Mouse (Mus musculus) layer of hippocampus, adult 11-12 months (tissue): Measurements from ENCODE around the gene Cpn1.

ENCODE experiments used
- DNase-seq: peaks from one replicate; pipeline ENCODE4 v3.0.0; 2022; ENCODE audit warnings: low spot score

The Cpn1 gene

GRCm38 (mm10) chr19:43986069-43986794 lies at the start of gene Cpn1:
Gene Cpn1 (minus strand): TSS chr19:43986556.
- no peak for DNase-seq

GRCm38 (mm10) chr19:44033396-44033795 lies 47.0 kb upstream of the Cpn1 start:
- DNase-seq: no peak

GRCm38 (mm10) chr19:44032046-44032744 lies 45.8 kb upstream of the Cpn1 start:
- DNase-seq: no peak

GRCm38 (mm10) chr19:44030024-44030423 lies 43.7 kb upstream of the Cpn1 start:
- DNase-seq: no peak

- no peak for DNase-seq
Observed at GRCm38 (mm10) chr19:44028972-44029371, 42.6 kb upstream of the Cpn1 start, which contains the start of gene Cyp2c23. Gene Cyp2c23 (minus strand): TSS chr19:44029208.

GRCm38 (mm10) chr19:44026956-44027530 lies 40.7 kb upstream of the Cpn1 start:
- no peak for DNase-seq

GRCm38 (mm10) chr19:44024921-44025585 lies 38.7 kb upstream of the Cpn1 start:
- no peak for DNase-seq

- DNase-seq: no peak
Observed at GRCm38 (mm10) chr19:44023066-44023465, 36.7 kb upstream of the Cpn1 start.

- DNase-seq: no peak
Observed at GRCm38 (mm10) chr19:44021502-44021901, 35.1 kb upstream of the Cpn1 start.

- DNase-seq: no peak
Observed at GRCm38 (mm10) chr19:44019739-44020138, 33.4 kb upstream of the Cpn1 start.

- no peak for DNase-seq
Observed at GRCm38 (mm10) chr19:44013862-44014261, 27.5 kb upstream of the Cpn1 start.

GRCm38 (mm10) chr19:44008784-44009183 lies 22.4 kb upstream of the Cpn1 start:
- DNase-seq: no peak

- no peak for DNase-seq
Observed at GRCm38 (mm10) chr19:44007186-44007585, 20.8 kb upstream of the Cpn1 start.

- no peak for DNase-seq
Observed at GRCm38 (mm10) chr19:44005025-44005424, 18.7 kb upstream of the Cpn1 start.

GRCm38 (mm10) chr19:44004261-44004660 lies 17.9 kb upstream of the Cpn1 start:
- no peak for DNase-seq

- no peak for DNase-seq
Observed at GRCm38 (mm10) chr19:44000720-44001119, 14.4 kb upstream of the Cpn1 start.

- DNase-seq: no peak
Observed at GRCm38 (mm10) chr19:44000061-44000460, 13.7 kb upstream of the Cpn1 start.

GRCm38 (mm10) chr19:43998802-43999527 lies 12.6 kb upstream of the Cpn1 start:
- no peak for DNase-seq

GRCm38 (mm10) chr19:43998101-43998500 lies 11.7 kb upstream of the Cpn1 start:
- DNase-seq: peak; percentile 82

GRCm38 (mm10) chr19:43995427-43995826 lies 9.1 kb upstream of the Cpn1 start:
- DNase-seq: no peak

- DNase-seq: no peak
Observed at GRCm38 (mm10) chr19:43992464-43992863, 6.1 kb upstream of the Cpn1 start.

GRCm38 (mm10) chr19:43990362-43990761 lies 4.0 kb upstream of the Cpn1 start:
- DNase-seq: no peak
